Mouse (Mus musculus) forebrain, embryonic 14.5 days (tissue): ENCODE data around the gene Gnptab. TPM values are rescaled to one million over a fixed set of nuclear protein-coding genes. Genes with fewer than 3 reads are reported as not detected.
A peak's percentile ranks its signal among the peaks of the same experiment; 100 is the strongest.

Experiments
- ATAC-seq: fragments of 200-750 bp; cut with Nextera tagmentation; 2 replicates; pipeline ENCODE4 v1.8.0; 2017; ENCODE audit warnings: mild to moderate bottlenecking, moderate library complexity
- DNase-seq: peaks from one replicate; pipeline ENCODE4 v3.0.0-alpha.2; 2015; ENCODE audit warnings: low spot score
- H3K27ac ChIP-seq: fragments of 300-500 bp; sonication (generic); 2 replicates; pipeline ENCODE4 v1.5.1; 2014; ENCODE audit warnings: low read depth, mild to moderate bottlenecking, control low read depth, low read length, moderate library complexity
- H3K27me3 ChIP-seq: fragments of 300-500 bp; sonication (generic); replicated peaks from 2 replicates; pipeline ENCODE4 v1.6.1; 2014; ENCODE audit warnings: low read length, control low read depth, mixed read lengths; ENCODE audit not compliant: control insufficient read depth, insufficient read depth
- H3K36me3 ChIP-seq: fragments of 300-500 bp; sonication (generic); 2 replicates; pipeline ENCODE4 v1.6.1; 2014; ENCODE audit warnings: low read length, control low read depth; ENCODE audit not compliant: control insufficient read depth, insufficient read depth
- H3K4me1 ChIP-seq: fragments of 300-500 bp; sonication (generic); 2 replicates; pipeline ENCODE4 v1.6.1; 2014; ENCODE audit warnings: antibody characterized with exemption, low read length, control low read depth; ENCODE audit not compliant: control insufficient read depth, insufficient read depth
- H3K4me2 ChIP-seq: fragments of 300-500 bp; sonication (generic); 2 replicates; pipeline ENCODE4 v1.6.1; 2014; ENCODE audit warnings: mild to moderate bottlenecking, control low read depth, low read length
- H3K4me3 ChIP-seq: fragments of 300-500 bp; sonication (generic); 2 replicates; pipeline ENCODE4 v1.5.1; 2014; ENCODE audit warnings: low read depth, low read length, control low read depth
- H3K9ac ChIP-seq: fragments of 300-500 bp; sonication (generic); 2 replicates; pipeline ENCODE4 v1.6.1; 2014; ENCODE audit warnings: mild to moderate bottlenecking, low read length, control low read depth, moderate library complexity
- H3K9me3 ChIP-seq: fragments of 300-500 bp; sonication (generic); replicated peaks from 2 replicates; pipeline ENCODE4 v1.6.1; 2016; ENCODE audit warnings: low read length, control low read depth, mixed read lengths; ENCODE audit not compliant: control insufficient read depth
- WGBS: fragments of 180-500 bp; shearing (Covaris S2); extraction: QIAGEN DNeasy Blood & Tissue Kit; methylation state at CpG from one replicate; pipeline ENCODE4 v1.1.7; 2014; 5-methylcytosine and 5-hydroxymethylcytosine counted together
- polyA plus RNA-seq: library from polyadenylated mRNA; unstranded; fragments of >200 nt; fragmentation: Nextera tagmentation; extraction: Ambion mirVana; gene quantifications from 2 replicates; pipeline ENCODE4 v1.2.1, GENCODE M21; 2014

Gnptab gene
- polyA plus RNA-seq, 1 experiment from 2014 or later: 9.8 TPM

DNA sequence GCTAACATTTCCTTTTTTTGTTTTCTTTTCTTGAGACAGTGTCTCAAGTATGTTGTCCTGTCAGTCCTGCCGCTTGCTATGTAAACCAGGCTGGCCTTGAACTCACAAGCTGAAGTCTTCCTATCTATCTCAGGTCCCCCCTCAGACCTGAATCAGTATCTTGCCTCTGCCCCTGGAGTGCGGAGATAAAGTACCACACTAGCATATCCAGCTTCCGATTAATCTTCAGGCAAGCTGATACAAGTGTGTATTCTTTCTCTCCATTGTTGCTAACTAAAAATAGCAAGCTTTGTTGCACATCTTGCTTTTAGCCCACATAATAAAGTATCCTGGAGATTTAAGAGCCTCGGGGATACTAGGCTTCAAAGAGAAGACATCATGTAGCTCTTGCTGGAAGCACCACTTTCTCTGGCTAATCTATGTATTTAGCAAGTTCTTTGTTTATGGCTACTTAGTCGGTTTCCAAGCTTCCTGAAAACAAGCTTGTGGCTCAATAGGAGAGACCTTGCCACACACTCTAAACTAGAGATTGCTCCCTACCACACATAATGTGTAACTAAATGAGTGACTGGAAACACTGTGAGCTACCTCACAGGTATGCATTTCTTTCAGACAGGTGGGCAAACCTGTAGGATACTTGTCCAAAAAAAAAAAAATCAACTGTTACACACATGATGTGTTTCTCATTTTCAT is 27.4 kb upstream of the Gnptab start:
- no peak for ATAC-seq
- no peak for DNase-seq
- H3K4me2 ChIP-seq: no peak overlapping the region
- H3K9me3 ChIP-seq: no peaks in the 10 kb centered on the region
- no peak overlapping the region for H3K27ac ChIP-seq
- H3K9ac ChIP-seq: no peak overlapping the region
- H3K4me1 ChIP-seq: peaks cover under 1% of the 10 kb centered on the region; the same call in 1 of the 2 replicates
- 0 out of 2 replicates have a peak, but pooled peaks cover 2% of the 10 kb centered on the region for H3K27me3 ChIP-seq
- H3K36me3 ChIP-seq: no peaks in the 10 kb centered on the region
- WGBS: 58% methylated on average over 5 of the region's 5 CpGs
- no peak overlapping the region for H3K4me3 ChIP-seq

DNA sequence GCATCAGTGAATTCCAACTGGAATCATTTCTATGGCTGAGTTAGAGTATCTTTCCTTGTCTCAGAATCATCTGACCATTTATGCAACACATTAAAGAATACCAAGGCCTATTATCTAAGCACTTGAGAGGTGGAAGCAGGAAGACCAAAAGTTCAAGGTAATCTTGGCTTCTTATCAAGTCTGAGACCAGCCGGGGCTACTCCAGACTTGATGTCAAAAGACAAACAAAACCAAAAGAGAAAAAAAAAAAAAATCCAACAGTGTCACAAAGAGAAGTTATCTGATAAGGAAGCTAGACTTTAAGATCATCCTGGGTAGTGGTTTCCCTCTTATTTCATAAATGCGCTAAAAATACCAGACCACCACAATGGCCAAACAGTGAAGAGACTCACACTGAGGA is 26.4 kb upstream of the Gnptab start:
- Histone ChIP-seq H3K4me3 (no peak overlapping the region), H3K27me3 (0 out of 2 replicates have a peak, but pooled peaks cover 9% of the 10 kb centered on the region), H3K4me1 (peaks cover 3% of the 10 kb centered on the region; the same call in 1 of the 2 replicates), H3K27ac (no peak overlapping the region), H3K4me2 (no peak overlapping the region), H3K9ac (no peak overlapping the region), H3K9me3 (no peaks in the 10 kb centered on the region), H3K36me3 (no peaks in the 10 kb centered on the region)
- DNase-seq: no peak
- ATAC-seq: no peak
- 98% methylated on average over 2 of the region's 2 CpGs for WGBS

DNA sequence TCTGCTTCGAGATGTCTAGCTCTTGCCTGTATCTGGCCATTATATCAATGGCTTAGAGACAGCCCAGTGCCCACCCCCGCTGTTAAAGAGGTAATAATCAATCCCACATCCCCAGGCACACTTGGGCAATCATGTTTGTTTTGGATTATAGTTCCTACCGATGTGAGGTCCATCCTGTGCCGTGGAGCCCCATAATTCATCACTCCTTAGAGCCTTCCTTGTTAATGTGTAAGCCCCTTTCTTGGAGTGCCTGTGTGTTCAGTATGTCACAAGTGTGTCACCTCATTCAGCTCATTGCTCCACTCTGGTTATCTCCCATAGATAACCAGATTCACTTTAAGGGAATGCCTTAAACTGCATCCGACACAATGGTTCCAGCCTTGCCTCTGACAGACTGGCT is 24.3 kb upstream of the Gnptab start:
- Histone ChIP-seq H3K27me3 (0 out of 2 replicates have a peak, but pooled peaks cover 9% of the 10 kb centered on the region), H3K4me3 (no peak overlapping the region), H3K36me3 (no peaks in the 10 kb centered on the region), H3K4me1 (peaks cover 3% of the 10 kb centered on the region; the same call in 1 of the 2 replicates), H3K4me2 (no peak overlapping the region), H3K27ac (no peak overlapping the region), H3K9me3 (no peaks in the 10 kb centered on the region), H3K9ac (no peak overlapping the region)
- ATAC-seq (no peak), DNase-seq (no peak)
- WGBS: 90% methylated on average over 5 of the region's 5 CpGs

DNA sequence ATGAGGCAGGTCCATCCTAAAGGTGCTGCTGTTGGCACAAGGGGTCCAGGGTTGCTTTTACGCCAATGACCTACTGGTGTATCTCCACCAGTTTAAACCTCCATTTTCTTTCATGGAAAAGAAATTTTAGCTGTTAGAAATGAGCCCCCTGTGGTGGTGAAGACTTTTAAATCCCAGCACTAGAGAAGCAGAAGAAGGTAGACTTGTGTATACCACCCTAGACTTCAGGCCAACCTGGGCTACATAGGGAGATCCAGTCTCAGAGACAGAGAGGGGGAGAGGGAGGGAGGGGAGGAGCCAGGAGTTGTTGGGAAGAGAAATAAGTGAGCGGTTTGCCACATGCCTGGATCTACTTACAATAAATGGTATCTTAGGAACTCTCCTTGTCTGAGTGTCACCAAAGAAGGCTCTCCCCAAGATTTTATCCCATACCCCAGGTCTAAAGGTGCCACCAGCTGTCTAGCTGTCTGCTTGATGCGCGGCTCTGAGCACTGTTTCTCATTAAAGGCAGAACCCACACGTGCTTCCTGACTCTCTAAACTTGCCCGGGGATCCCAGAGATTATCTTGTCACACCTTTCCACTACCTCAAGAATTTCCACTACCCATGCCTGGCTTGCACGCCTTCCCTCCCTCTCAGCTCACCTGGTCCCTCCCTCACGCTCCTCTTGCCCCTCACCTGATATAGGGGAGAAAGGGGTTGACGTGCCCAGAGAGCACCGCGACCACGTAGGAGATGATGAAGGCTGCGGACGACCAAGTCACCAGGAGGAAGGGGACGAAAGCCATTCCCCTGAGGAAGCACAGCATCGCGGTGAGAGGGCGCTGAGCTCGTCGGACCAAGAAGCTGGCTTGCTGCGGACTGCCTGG is 22.6 kb upstream of the Gnptab start:
- H3K36me3 ChIP-seq: no peaks in the 10 kb centered on the region
- WGBS: 8% methylated on average over 21 of the region's 21 CpGs
- peak overlapping the region; percentile 49 for H3K4me3 ChIP-seq
- ATAC-seq (peak; percentile 16; the same call in 1 of the 2 replicates), DNase-seq (no peak)
- H3K9me3 ChIP-seq: no peaks in the 10 kb centered on the region
- H3K4me1 ChIP-seq: peaks cover 3% of the 10 kb centered on the region; the same call in 1 of the 2 replicates
- H3K27ac ChIP-seq: no peak overlapping the region
- H3K4me2 ChIP-seq: peak overlapping the region; percentile 68
- H3K27me3 ChIP-seq: 0 out of 2 replicates have a peak, but pooled peaks cover 9% of the 10 kb centered on the region
- H3K9ac ChIP-seq: peak overlapping the region; percentile 67

DNA sequence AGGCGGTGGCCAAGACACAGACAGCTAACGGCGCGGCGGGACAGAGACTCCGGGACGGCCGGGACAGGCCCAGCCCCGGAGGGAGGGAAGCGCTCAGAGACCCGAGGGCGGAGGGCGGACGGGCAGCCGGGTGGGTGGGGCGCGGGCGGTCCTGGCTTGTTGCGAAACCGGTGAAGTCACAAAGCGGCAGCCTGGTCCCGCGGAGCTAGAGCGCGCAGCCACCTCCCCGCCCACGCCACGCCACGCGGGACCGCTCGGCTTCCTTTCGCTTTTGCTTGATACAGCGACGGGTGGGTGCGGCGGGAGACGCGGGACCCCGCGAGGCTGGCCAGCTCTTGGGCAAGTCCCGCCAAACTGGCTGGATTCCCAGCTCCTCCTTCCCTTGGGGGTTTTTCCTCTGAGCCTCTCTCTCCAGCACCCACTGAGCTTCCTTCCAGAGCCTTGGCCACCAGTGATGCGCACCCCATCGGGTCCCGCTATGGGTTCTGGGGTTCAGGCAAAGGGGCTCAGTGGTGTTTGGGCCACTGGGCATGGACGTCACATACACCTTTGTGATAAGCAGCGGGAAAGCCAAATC is 21.9 kb upstream of the Gnptab start:
- Histone ChIP-seq H3K4me1 (peaks cover 3% of the 10 kb centered on the region; the same call in 1 of the 2 replicates), H3K4me3 (peak overlapping the region; percentile 49), H3K27ac (no peak overlapping the region), H3K9me3 (no peaks in the 10 kb centered on the region), H3K27me3 (0 out of 2 replicates have a peak, but pooled peaks cover 9% of the 10 kb centered on the region), H3K4me2 (peak overlapping the region; percentile 68), H3K36me3 (no peaks in the 10 kb centered on the region), H3K9ac (peak overlapping the region; percentile 67)
- ATAC-seq (peak; percentile 77), DNase-seq (peak; percentile 49)
- WGBS: 3% methylated on average over 43 of the region's 47 CpGs

DNA sequence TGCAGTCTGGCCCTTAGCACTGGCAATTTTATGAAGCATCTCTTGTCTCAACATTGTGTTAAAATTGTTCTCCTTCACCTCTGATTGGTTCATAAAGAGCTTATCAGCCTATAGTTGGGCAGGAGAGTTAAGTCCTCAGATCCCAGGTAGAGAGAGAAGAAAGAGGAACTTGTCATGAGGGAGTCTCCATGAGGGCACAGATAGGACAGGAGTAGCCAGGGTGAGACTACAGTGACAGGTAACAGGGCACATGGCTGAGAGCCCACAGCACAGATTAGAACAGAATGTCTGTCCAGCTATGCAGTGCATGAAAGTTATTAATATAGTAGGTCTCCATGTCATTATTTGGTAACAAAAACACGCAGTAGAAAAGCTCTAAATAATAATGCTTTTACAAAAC is 16.7 kb upstream of the Gnptab start:
- no peaks in the 10 kb centered on the region for H3K36me3 ChIP-seq
- no peak overlapping the region for H3K4me3 ChIP-seq
- 0 out of 2 replicates have a peak, but pooled peaks cover 3% of the 10 kb centered on the region for H3K27me3 ChIP-seq
- DNase-seq: no peak
- no peak for ATAC-seq
- no peak overlapping the region for H3K4me2 ChIP-seq
- no peak overlapping the region for H3K27ac ChIP-seq
- WGBS: 84% methylated on average over 1 of the region's 1 CpGs
- H3K9ac ChIP-seq: no peak overlapping the region
- no peaks in the 10 kb centered on the region for H3K9me3 ChIP-seq
- H3K4me1 ChIP-seq: no peaks in the 10 kb centered on the region

DNA sequence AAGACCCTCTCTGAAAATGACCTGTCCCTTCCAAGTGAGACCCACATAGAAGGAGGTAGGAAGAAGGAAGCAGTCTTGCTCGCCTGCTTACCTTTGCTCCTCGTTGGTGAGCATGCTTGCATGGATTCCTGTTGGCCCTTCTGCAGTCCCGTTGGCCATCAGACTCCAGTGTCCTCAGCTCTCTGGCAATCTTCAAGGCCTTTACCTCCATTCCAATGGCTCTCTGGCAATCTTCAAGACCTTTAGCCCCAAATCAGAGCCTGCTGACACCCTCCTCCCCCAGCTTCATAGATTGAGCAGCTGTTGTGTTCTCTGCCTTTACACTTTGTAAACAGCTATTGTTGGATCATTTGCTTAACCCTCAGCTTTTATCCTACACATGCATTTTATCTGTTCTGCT is 14.7 kb upstream of the Gnptab start:
- WGBS: 92% methylated on average over 3 of the region's 3 CpGs
- Histone ChIP-seq H3K4me1 (no peaks in the 10 kb centered on the region), H3K36me3 (no peaks in the 10 kb centered on the region), H3K27ac (no peak overlapping the region), H3K9ac (no peak overlapping the region), H3K4me2 (no peak overlapping the region), H3K9me3 (no peaks in the 10 kb centered on the region), H3K27me3 (no peaks in the 10 kb centered on the region), H3K4me3 (no peak overlapping the region)
- no peak for ATAC-seq
- DNase-seq: no peak

DNA sequence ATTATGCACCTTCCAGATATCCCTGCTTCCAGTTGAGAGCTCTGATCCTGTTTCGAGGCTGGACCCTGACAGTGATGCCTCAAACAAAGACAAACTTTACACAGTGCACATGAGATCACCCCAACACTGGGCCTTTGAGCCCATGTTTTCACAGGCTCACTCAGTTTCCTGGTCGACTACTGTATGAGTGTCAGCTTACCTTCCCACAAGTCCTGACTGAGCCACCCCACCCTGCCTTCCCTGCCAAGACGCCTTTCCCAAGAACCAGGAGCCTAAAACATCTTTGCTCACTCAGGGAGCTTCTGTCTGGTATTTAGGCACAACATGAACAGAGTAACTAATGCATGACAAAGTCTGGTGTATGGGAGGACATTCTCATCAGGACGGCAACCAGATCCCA is 9.7 kb upstream of the Gnptab start:
- H3K9me3 ChIP-seq: no peaks in the 10 kb centered on the region
- no peak overlapping the region for H3K4me2 ChIP-seq
- no peak for DNase-seq
- WGBS: 66% methylated on average over 4 of the region's 4 CpGs
- H3K27ac ChIP-seq: no peak overlapping the region
- no peak overlapping the region for H3K9ac ChIP-seq
- no peaks in the 10 kb centered on the region for H3K4me1 ChIP-seq
- no peak for ATAC-seq
- H3K36me3 ChIP-seq: no peaks in the 10 kb centered on the region
- no peak overlapping the region for H3K4me3 ChIP-seq
- no peaks in the 10 kb centered on the region for H3K27me3 ChIP-seq
